Mouse (Mus musculus) spleen, adult 18-20 months (tissue): ENCODE measurements at regions not wholly inside any gene's neighbourhood (a gene's known extent, or its start where the extent isn't known, plus 50 kb on each side); places are given as distances from the start of the nearest gene placed in this dataset.
A peak's percentile ranks its signal among the peaks of the same experiment; 100 is the strongest.

Experiments
- DNase-seq, 2 experiments: peaks; one replicate each; pipeline ENCODE4 v3.0.0; 2022; ENCODE audit warnings: mixed read lengths in 2 of 2

GRCm38 (mm10) chr10:96866468-96866867 is 249.7 kb downstream of the Btg1 start:
- no peak for DNase-seq

- no peak for DNase-seq
Observed at GRCm38 (mm10) chr10:96871559-96872160, 254.9 kb downstream of the Btg1 start.

GRCm38 (mm10) chr10:96874646-96875045 is 257.8 kb downstream of the Btg1 start:
- DNase-seq: no peak

GRCm38 (mm10) chr10:96875676-96876075 is 258.9 kb downstream of the Btg1 start:
- DNase-seq: no peak

- DNase-seq: no peak
Observed at GRCm38 (mm10) chr10:96879425-96879824, 262.6 kb downstream of the Btg1 start.

GRCm38 (mm10) chr10:96880771-96881170 is 264.0 kb downstream of the Btg1 start:
- no peak for DNase-seq

GRCm38 (mm10) chr10:96881212-96881611 is 264.4 kb downstream of the Btg1 start:
- DNase-seq: no peak

- DNase-seq: no peak
Observed at GRCm38 (mm10) chr10:96881660-96882059, 264.9 kb downstream of the Btg1 start.

- DNase-seq: no peak
Observed at GRCm38 (mm10) chr10:96901150-96901549, 284.3 kb downstream of the Btg1 start.

- no peak for DNase-seq
Observed at GRCm38 (mm10) chr10:96905098-96905809, 288.4 kb downstream of the Btg1 start.

GRCm38 (mm10) chr10:96909661-96910315 is 293.0 kb downstream of the Btg1 start:
- no peak for DNase-seq

- no peak for DNase-seq
Observed at GRCm38 (mm10) chr10:96921181-96921580, 304.4 kb downstream of the Btg1 start.

GRCm38 (mm10) chr10:96924266-96924672 is 307.5 kb downstream of the Btg1 start:
- no peak for DNase-seq

- DNase-seq: no peak
Observed at GRCm38 (mm10) chr10:96924722-96925121, 307.9 kb downstream of the Btg1 start.

- no peak for DNase-seq
Observed at GRCm38 (mm10) chr10:96925771-96926170, 309.0 kb downstream of the Btg1 start.

- DNase-seq: peak; percentile 25 to 59
Observed at GRCm38 (mm10) chr10:96934661-96935060, 317.9 kb downstream of the Btg1 start.

- DNase-seq: no peak
Observed at GRCm38 (mm10) chr10:96940887-96941518, 324.2 kb downstream of the Btg1 start.

- no peak for DNase-seq
Observed at GRCm38 (mm10) chr10:96944229-96944628, 327.4 kb downstream of the Btg1 start.

GRCm38 (mm10) chr10:96947971-96948370 is 331.2 kb downstream of the Btg1 start:
- no peak for DNase-seq

GRCm38 (mm10) chr10:96948871-96949270 is 332.1 kb downstream of the Btg1 start:
- no peak for DNase-seq

GRCm38 (mm10) chr10:96955036-96955775 is 338.4 kb downstream of the Btg1 start:
- no peak for DNase-seq

GRCm38 (mm10) chr10:96955776-96956448 is 339.1 kb downstream of the Btg1 start:
- no peak for DNase-seq
